Mouse (Mus musculus) E14TG2a.4 (cell line): ENCODE results near the gene Rem1.

ENCODE experiments used
- H3K27me3 ChIP-seq: 2 replicates; pipeline ENCODE4 v1.6.1; 2014; ENCODE audit warnings: low read length, control low read depth; ENCODE audit not compliant: insufficient read depth
- H3K36me3 ChIP-seq: 2 replicates; pipeline ENCODE4 v1.6.1; 2014; ENCODE audit warnings: low read length, control low read depth; ENCODE audit not compliant: insufficient read depth
- H3K4me1 ChIP-seq: replicated peaks from 2 replicates; pipeline ENCODE4 v1.6.1; 2014; ENCODE audit warnings: low read depth, low read length, control low read depth
- H3K4me3 ChIP-seq: replicated peaks from 2 replicates; pipeline ENCODE4 v1.5.1; 2014; ENCODE audit warnings: mild to moderate bottlenecking, low read length
- H3K9me3 ChIP-seq: 2 replicates; pipeline ENCODE4 v1.6.1; 2014; ENCODE audit warnings: low read length, control low read depth
- CTCF ChIP-seq: conservative IDR thresholded peaks from 2 replicates; pipeline ENCODE4 v1.5.1; 2014; ENCODE audit warnings: low read length
- NANOG ChIP-seq: IDR thresholded peaks from 2 replicates; pipeline ENCODE4 v1.6.1; 2014; ENCODE audit warnings: borderline replicate concordance, low read length, mixed read lengths
- POU5F1 ChIP-seq: IDR thresholded peaks from 2 replicates; pipeline ENCODE4 v1.6.1; 2014; ENCODE audit warnings: low read length, borderline replicate concordance

Rem1 gene

DNA sequence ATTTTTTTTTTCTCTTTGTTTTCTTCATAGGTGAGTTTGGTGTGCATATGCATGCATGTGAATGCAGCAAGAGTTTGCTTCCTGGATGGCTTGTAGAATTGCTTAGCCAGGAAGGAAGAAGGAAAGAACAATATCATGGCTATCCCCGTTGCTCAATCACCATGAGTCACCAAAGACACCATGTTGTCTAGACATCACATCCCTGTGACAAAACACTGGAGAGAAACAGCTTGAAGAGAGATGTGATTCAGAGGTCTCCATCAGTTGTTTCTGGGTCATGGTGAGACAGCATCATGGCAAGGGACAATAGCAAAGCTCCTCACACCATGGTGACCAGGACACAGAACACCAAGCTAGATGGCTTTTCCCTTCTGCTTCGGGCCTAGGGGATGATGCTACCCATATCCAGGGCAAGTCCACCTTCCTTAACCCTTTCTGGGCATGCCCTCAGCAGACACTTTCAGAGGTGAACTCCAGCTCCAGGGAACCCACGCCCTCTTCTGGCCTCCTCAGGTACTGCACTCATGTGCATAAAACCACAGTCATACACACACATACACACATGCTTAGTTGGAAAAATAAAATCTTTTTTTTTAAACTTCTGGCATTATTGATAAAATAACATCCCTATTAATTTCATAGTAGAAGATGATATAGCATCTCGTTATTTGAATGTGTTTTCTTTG, 25.3 kb upstream of the Rem1 start:
- Histone ChIP-seq H3K36me3 (no peaks in the 10 kb centered on the region), H3K4me3 (no peak overlapping the region), H3K27me3 (peaks cover 10% of the 10 kb centered on the region), H3K9me3 (no peaks in the 10 kb centered on the region), H3K4me1 (peaks cover 9% of the 10 kb centered on the region; the same call in 1 of the 2 replicates)
- TF ChIP-seq CTCF, result peak; percentile 74
- TF ChIP-seq NANOG, result no peak

GRCm38 (mm10) chr2:152604057-152604456, 22.7 kb upstream of the Rem1 start, which contains the start of gene Defb36:
Gene Defb36 (plus strand): TSS chr2:152604327.
- no peak within 1 kb of the TSS for H3K4me3 ChIP-seq
- H3K9me3 ChIP-seq, result no peaks in the 10 kb centered on the region
- H3K27me3 ChIP-seq, result peaks cover 12% of the 10 kb centered on the region
- no peaks in the 10 kb centered on the region for H3K36me3 ChIP-seq
- peaks cover 9% of the 10 kb centered on the region; the same call in 1 of the 2 replicates for H3K4me1 ChIP-seq
- TF ChIP-seq POU5F1, result no peak
- TF ChIP-seq CTCF, result peak; percentile 83
- no peak for TF ChIP-seq NANOG

DNA sequence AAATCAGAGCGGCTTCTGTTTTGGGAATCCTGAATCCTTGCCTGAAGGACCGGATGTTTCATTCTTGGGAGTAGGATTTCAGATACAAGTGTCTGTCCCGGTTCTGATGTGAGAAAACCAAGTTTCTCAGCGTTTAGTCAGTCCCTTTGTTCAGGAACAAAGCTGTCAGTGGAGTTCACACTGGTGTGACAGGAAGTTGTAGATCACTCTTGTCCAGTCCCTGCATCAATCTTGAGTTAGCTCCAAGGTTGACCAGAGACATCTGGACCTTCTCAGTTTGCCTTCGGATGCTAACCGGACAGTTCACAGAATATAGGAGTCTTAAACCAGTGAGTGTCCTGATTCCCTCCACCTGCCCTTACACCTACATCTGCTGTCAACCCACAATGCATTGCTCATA, 19.0 kb upstream of the Rem1 start:
- H3K4me1 ChIP-seq, result peaks cover 21% of the 10 kb centered on the region
- no peaks in the 10 kb centered on the region for H3K36me3 ChIP-seq
- no peaks in the 10 kb centered on the region for H3K9me3 ChIP-seq
- TF ChIP-seq POU5F1, result no peak
- no peak for TF ChIP-seq CTCF
- no peak for TF ChIP-seq NANOG
- no peak overlapping the region for H3K4me3 ChIP-seq
- peaks cover 12% of the 10 kb centered on the region for H3K27me3 ChIP-seq

- no peaks in the 10 kb centered on the region for H3K36me3 ChIP-seq
- TF ChIP-seq POU5F1 (no peak), CTCF (peak; percentile 70)
- peaks cover 12% of the 10 kb centered on the region for H3K27me3 ChIP-seq
- no peak overlapping the region for H3K4me3 ChIP-seq
- H3K4me1 ChIP-seq, result peaks cover 25% of the 10 kb centered on the region
- no peaks in the 10 kb centered on the region for H3K9me3 ChIP-seq
Measured at GRCm38 (mm10) chr2:152608719-152609118, 18.0 kb upstream of the Rem1 start.

- no peaks in the 10 kb centered on the region for H3K9me3 ChIP-seq
- H3K4me1 ChIP-seq, result peaks cover 17% of the 10 kb centered on the region
- TF ChIP-seq CTCF, result no peak
- TF ChIP-seq POU5F1, result no peak
- TF ChIP-seq NANOG, result no peak
Measured at GRCm38 (mm10) chr2:152612193-152612592, 14.6 kb upstream of the Rem1 start.

DNA sequence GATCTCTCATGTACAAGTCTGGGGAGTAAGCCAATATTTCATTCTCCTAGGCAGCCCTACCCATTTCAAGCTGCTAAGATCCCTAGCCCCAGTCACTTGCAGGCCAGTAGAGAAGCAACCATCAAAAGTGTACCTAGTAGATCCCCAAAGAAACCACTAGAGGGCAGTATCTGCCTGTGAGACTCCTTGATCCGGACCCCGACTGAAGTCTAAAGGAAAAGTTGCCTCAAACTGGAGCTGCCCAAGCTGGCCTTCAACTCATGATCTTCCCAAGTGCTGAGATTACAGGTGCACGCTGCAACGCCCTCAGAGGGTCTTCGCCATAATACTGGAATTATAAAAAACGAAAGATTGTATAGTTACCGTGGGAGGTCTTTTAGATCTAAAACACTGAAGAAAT, 11.2 kb upstream of the Rem1 start:
- H3K4me3 ChIP-seq, result no peak overlapping the region
- no peaks in the 10 kb centered on the region for H3K9me3 ChIP-seq
- H3K27me3 ChIP-seq, result peaks cover 11% of the 10 kb centered on the region
- TF ChIP-seq POU5F1 (no peak), CTCF (peak; percentile 78)
- no peaks in the 10 kb centered on the region for H3K36me3 ChIP-seq
- peaks cover 23% of the 10 kb centered on the region for H3K4me1 ChIP-seq

More at GRCm38 (mm10) chr2:152612193-152612592, 14.6 kb upstream of the Rem1 start:
- Histone ChIP-seq H3K36me3 (no peaks in the 10 kb centered on the region), H3K27me3 (no peaks in the 10 kb centered on the region), H3K4me3 (no peak overlapping the region)

DNA sequence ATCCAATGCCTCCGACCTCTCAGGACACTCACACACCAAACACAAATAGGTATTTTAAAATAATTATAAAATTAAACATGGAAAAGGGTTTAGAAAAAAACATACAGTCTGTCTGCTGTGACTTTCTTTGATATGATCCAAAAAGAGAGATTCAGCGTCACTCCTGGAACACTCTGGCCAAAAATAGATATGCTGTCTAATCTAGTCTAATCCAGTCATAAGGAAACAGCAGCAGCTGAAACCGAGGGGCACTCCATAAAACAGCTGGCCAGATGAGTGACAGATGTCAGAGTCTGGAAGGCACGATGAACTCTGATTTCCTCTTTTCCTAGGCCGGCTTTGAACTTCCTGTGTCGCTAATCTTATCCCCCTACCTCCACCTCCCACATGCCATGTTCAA, 10.3 kb upstream of the Rem1 start:
- Histone ChIP-seq H3K36me3 (no peaks in the 10 kb centered on the region), H3K4me3 (no peak overlapping the region), H3K4me1 (peaks cover 26% of the 10 kb centered on the region), H3K9me3 (no peaks in the 10 kb centered on the region), H3K27me3 (peaks cover 11% of the 10 kb centered on the region)
- TF ChIP-seq CTCF (no peak), POU5F1 (no peak), NANOG (no peak)

- no peak for TF ChIP-seq POU5F1
- TF ChIP-seq CTCF, result peak; percentile 44
- TF ChIP-seq NANOG, result no peak
- Histone ChIP-seq H3K27me3 (peaks cover 20% of the 10 kb centered on the region), H3K4me3 (no peak overlapping the region), H3K9me3 (no peaks in the 10 kb centered on the region), H3K4me1 (peaks cover 20% of the 10 kb centered on the region), H3K36me3 (no peaks in the 10 kb centered on the region)
Measured at GRCm38 (mm10) chr2:152617374-152617773, 9.4 kb upstream of the Rem1 start.

GRCm38 (mm10) chr2:152620367-152621134, 6.2 kb upstream of the Rem1 start:
- Histone ChIP-seq H3K4me1 (peaks cover 12% of the 10 kb centered on the region), H3K9me3 (no peaks in the 10 kb centered on the region), H3K27me3 (peaks cover 31% of the 10 kb centered on the region), H3K4me3 (no peak overlapping the region), H3K36me3 (no peaks in the 10 kb centered on the region)
- TF ChIP-seq CTCF, result no peak
- no peak for TF ChIP-seq NANOG
- TF ChIP-seq POU5F1, result no peak
